Mouse (Mus musculus) forebrain, embryonic 16.5 days (tissue): ENCODE data around the gene Cactin. TPM values are rescaled to one million over a fixed set of nuclear protein-coding genes. Genes with fewer than 3 reads are reported as not detected.
A peak's percentile ranks its signal among the peaks of the same experiment; 100 is the strongest.

ENCODE experiments used
- ATAC-seq: fragments of 200-750 bp; cut with Nextera tagmentation; 2 replicates; pipeline ENCODE4 v1.8.0; 2017; ENCODE audit warnings: mild to moderate bottlenecking, moderate library complexity
- H3K27ac ChIP-seq: fragments of 300-500 bp; sonication (generic); 2 replicates; pipeline ENCODE4 v1.5.1; 2014; ENCODE audit warnings: low read length, control low read depth
- H3K27me3 ChIP-seq: fragments of 300-500 bp; sonication (generic); replicated peaks from 2 replicates; pipeline ENCODE4 v1.6.1; 2014; ENCODE audit warnings: low read length; ENCODE audit not compliant: control insufficient read depth, insufficient read depth
- H3K36me3 ChIP-seq: fragments of 300-500 bp; sonication (generic); 2 replicates; pipeline ENCODE4 v1.6.1; 2014; ENCODE audit not compliant: control insufficient read depth, insufficient read depth
- H3K4me1 ChIP-seq: fragments of 300-500 bp; sonication (generic); replicated peaks from 2 replicates; pipeline ENCODE4 v1.6.1; 2014; ENCODE audit warnings: low read length; ENCODE audit not compliant: control insufficient read depth, insufficient read depth
- H3K4me2 ChIP-seq: fragments of 300-500 bp; sonication (generic); 2 replicates; pipeline ENCODE4 v1.6.1; 2014; ENCODE audit warnings: mild to moderate bottlenecking, low read length, control low read depth
- H3K4me3 ChIP-seq: fragments of 300-500 bp; sonication (generic); replicated peaks from 2 replicates; pipeline ENCODE4 v1.5.1; 2014; ENCODE audit warnings: mild to moderate bottlenecking, low read length, control low read depth
- H3K9ac ChIP-seq: fragments of 300-500 bp; sonication (generic); replicated peaks from 2 replicates; pipeline ENCODE4 v1.6.1; 2014; ENCODE audit warnings: low read depth, low read length, control low read depth
- H3K9me3 ChIP-seq: fragments of 300-500 bp; sonication (generic); 2 replicates; pipeline ENCODE4 v1.6.1; 2016; ENCODE audit warnings: low read length; ENCODE audit not compliant: control insufficient read depth
- WGBS: fragments of 180-500 bp; shearing (Covaris S2); extraction: QIAGEN DNeasy Blood & Tissue Kit; methylation state at CpG from one replicate; pipeline ENCODE4 v1.1.7; 2014; 5-methylcytosine and 5-hydroxymethylcytosine counted together
- polyA plus RNA-seq: library from polyadenylated mRNA; unstranded; fragments of >200 nt; fragmentation: Nextera tagmentation; extraction: Ambion mirVana; gene quantifications from 2 replicates; pipeline ENCODE4 v1.2.1, GENCODE M21; 2015

The Cactin gene
- polyA plus RNA-seq, 1 experiment from 2014 or later, result 38.3 TPM

DNA sequence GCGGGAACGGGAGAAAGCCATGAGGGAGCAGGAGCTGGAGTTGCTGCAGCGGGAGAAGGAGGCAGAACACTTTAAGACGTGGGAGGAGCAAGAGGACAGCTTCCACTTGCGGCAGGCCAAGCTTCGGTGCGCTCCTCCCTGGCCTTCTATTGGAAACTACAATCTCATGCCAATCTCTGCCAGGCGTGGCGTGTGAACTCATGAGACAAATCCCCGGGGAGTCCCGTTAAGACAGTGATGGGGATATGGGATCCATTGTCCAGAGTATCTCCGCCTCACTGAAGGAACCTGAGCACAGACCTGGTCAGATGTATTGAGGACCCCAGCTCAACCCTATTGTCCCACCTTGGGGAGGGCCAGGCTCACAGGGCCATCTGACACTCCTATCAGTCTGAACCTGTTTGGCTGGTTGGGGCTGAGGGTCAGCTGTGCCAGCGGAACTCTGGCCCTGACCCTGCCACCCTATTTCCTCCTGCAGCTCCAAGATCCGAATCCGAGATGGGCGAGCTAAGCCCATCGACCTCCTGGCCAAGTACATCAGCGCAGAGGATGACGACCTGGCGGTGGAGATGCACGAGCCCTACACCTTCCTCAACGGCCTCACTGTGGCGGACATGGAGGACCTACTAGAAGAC is 2.4 kb downstream of the Cactin start:
- Histone ChIP-seq H3K27me3 (no peaks in the 10 kb centered on the region), H3K9me3 (no peaks in the 10 kb centered on the region), H3K27ac (no peak overlapping the region), H3K9ac (no peak overlapping the region), H3K36me3 (peaks cover 41% of the 10 kb centered on the region), H3K4me1 (peaks cover 24% of the 10 kb centered on the region), H3K4me2 (no peak overlapping the region), H3K4me3 (no peak overlapping the region)
- 93% methylated on average over 23 of the region's 23 CpGs for WGBS
- no peak for ATAC-seq

DNA sequence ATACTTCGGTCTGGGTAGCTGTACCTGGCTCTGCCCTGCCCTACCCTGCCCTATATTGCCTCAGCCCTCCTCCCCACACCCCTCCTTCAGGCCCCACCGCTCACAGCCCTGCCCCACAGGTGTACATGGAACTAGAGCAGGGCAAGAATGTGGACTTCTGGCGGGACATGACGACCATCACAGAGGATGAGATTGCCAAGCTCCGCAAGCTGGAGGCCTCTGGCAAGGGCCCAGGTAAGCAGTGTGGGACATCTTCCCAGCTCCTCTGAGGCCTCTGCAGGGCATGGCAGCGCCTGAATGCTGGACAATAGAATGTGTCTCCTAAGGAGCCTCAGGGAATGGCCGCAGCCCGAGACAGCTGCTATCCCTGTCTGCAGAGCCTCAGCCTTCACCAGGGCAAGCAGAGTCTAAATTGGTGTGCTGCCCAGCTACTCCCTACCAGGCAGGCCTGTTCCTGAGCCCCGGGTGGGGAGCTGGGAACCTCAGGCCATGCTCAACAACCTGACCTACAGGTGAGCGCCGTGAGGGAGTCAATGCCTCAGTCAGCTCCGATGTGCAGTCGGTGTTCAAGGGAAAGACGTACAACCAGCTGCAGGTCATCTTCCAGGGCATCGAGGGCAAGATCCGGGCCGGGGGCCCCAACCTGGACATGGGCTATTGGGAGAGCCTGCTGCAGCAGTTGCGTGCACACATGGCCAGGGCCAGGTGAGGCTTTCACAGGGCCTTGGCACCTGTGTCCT is 3.1 kb downstream of the Cactin start:
- Histone ChIP-seq H3K27ac (no peak overlapping the region), H3K9me3 (no peaks in the 10 kb centered on the region), H3K4me2 (no peak overlapping the region), H3K36me3 (peaks cover 41% of the 10 kb centered on the region), H3K27me3 (no peaks in the 10 kb centered on the region), H3K9ac (no peak overlapping the region), H3K4me1 (peaks cover 22% of the 10 kb centered on the region), H3K4me3 (no peak overlapping the region)
- ATAC-seq, result no peak
- 93% methylated on average over 18 of the region's 18 CpGs for WGBS

DNA sequence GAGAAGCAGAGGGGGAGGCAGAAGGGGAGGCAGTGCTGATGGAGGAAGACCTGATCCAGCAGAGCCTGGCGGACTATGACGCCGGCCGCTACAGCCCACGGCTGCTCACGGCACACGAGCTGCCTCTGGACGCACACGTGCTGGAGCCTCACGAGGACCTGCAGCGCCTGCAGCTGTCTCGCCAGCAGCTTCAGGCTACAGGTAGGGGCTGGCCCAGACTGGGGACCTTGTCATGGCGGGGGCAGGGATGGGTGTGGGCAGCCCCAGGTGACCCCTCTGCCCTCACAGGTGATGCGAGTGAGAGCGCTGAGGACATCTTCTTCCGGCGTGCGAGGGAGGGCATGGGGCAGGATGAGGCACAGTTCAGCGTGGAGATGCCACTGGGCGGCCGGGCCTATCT is 4.3 kb downstream of the Cactin start:
- ATAC-seq, result no peak
- no peak overlapping the region for H3K4me2 ChIP-seq
- H3K4me1 ChIP-seq, result peaks cover 11% of the 10 kb centered on the region
- WGBS, result 96% methylated on average over 21 of the region's 21 CpGs
- no peaks in the 10 kb centered on the region for H3K9me3 ChIP-seq
- no peak overlapping the region for H3K4me3 ChIP-seq
- H3K27ac ChIP-seq, result no peak overlapping the region
- H3K27me3 ChIP-seq, result no peaks in the 10 kb centered on the region
- peaks cover 41% of the 10 kb centered on the region for H3K36me3 ChIP-seq
- H3K9ac ChIP-seq, result no peak overlapping the region

DNA sequence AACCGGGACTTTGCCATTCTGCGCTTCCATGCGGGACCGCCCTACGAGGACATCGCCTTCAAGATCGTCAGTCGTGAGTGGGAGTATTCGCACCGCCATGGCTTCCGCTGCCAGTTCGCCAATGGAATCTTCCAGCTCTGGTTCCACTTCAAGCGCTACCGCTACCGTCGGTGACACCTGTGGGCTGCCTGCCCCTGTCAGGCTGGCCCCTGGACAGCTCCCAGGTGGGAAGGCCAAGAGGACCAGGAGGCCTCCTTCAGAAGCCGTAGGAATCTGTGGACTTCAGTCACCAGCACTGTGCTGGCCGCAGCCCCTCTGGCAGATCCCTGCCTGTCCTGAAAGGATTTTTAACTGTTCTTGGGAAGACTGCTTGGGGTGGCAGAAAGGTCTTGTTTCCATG is 4.9 kb downstream of the Cactin start:
- H3K4me2 ChIP-seq, result no peak overlapping the region
- no peak for ATAC-seq
- H3K9ac ChIP-seq, result no peak overlapping the region
- peaks cover 41% of the 10 kb centered on the region for H3K36me3 ChIP-seq
- no peaks in the 10 kb centered on the region for H3K9me3 ChIP-seq
- H3K27me3 ChIP-seq, result no peaks in the 10 kb centered on the region
- H3K4me1 ChIP-seq, result peaks cover 11% of the 10 kb centered on the region
- WGBS, result 93% methylated on average over 18 of the region's 18 CpGs
- no peak overlapping the region for H3K27ac ChIP-seq
- no peak overlapping the region for H3K4me3 ChIP-seq

DNA sequence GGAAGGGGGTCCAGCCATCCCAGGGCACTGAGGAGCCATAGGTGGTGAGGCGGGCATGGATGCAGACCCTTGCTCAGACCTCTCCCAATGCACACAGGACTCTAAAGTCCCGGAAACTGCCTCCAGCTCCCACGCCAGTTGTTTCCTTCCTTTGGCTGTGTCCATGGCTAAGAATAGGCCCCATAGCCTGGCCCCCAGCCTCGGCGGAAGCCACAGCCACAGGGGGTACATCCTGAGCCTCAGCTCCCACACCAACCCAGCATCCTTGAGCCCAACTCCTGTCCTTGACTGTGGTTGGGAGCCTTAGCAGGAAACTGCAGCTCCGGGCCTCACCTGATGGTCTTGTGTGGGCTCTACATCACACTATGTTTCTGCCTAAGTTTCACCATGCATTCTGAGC is 6.0 kb downstream of the Cactin start:
- no peaks in the 10 kb centered on the region for H3K9me3 ChIP-seq
- ATAC-seq, result no peak
- peaks cover 7% of the 10 kb centered on the region for H3K4me1 ChIP-seq
- WGBS, result 81% methylated on average over 6 of the region's 6 CpGs
- peaks cover 41% of the 10 kb centered on the region for H3K36me3 ChIP-seq
- H3K4me3 ChIP-seq, result no peak overlapping the region
- 0 out of 2 replicates have a peak overlapping the region, but pooled peaks have one; percentile 14 for H3K27ac ChIP-seq
- no peak overlapping the region for H3K9ac ChIP-seq
- H3K27me3 ChIP-seq, result no peaks in the 10 kb centered on the region
- no peak overlapping the region for H3K4me2 ChIP-seq

DNA sequence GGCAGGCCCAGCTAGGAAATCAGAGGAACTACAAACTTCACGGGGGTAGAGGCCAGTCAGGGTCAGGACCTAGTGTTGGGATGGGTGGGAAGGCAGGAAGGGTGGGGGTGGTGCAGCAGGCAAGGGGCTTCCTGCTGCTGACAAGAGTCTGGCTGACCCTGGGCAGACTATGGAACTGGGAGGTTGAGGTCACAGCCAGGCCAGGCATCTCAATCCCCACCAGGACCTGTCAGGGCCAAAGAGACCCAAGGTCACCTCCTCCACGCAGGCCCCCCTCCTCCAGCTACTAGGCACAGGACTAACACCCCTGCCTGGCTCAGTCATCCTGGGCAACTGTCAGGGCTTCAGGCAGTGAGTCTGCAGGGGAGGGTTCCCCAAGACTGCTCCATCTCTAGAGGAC is 7.1 kb downstream of the Cactin start:
- ATAC-seq, result no peak
- H3K4me1 ChIP-seq, result no peaks in the 10 kb centered on the region
- peaks cover 8% of the 10 kb centered on the region for H3K27me3 ChIP-seq
- H3K27ac ChIP-seq, result no peak overlapping the region
- H3K4me2 ChIP-seq, result no peak overlapping the region
- H3K4me3 ChIP-seq, result no peak overlapping the region
- H3K36me3 ChIP-seq, result peaks cover 35% of the 10 kb centered on the region
- 73% methylated on average over 2 of the region's 2 CpGs for WGBS
- no peaks in the 10 kb centered on the region for H3K9me3 ChIP-seq
- H3K9ac ChIP-seq, result no peak overlapping the region

DNA sequence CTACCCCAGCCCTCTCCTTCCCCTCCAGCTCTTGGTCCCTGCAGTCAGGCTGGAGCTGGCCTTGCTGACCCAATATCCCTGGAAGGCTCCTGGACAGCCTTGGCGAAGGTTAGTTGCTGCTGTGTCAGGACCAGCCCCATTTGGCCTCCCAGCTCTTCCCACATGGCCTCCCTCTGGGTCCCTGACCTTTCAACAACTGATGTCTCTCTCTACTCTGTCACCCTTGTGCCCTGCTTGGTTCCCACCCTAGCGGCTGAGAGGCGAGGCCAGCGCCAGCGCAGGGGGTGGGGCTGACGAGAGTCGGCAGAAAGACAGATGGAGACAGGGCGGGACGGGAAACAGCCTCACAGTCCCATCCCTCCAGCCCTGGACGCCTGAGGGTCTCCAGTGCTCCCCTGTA is 7.5 kb downstream of the Cactin start, which contains the start of gene Tbxa2r:
Tbxa2r (plus strand) TSS at position 346 of the 400 bp plus-strand sequence.
- no peak for ATAC-seq
- 19% methylated on average over 10 of the region's 10 CpGs for WGBS
- peaks cover 32% of the 10 kb centered on the region for H3K36me3 ChIP-seq
- H3K27ac ChIP-seq, result no peak within 1 kb of the TSS
- H3K9me3 ChIP-seq, result no peaks in the 10 kb centered on the region
- peaks cover 10% of the 10 kb centered on the region for H3K27me3 ChIP-seq
- no peak within 1 kb of the TSS for H3K4me2 ChIP-seq
- no peak within 1 kb of the TSS for H3K9ac ChIP-seq
- H3K4me3 ChIP-seq, result no peak within 1 kb of the TSS
- H3K4me1 ChIP-seq, result no peaks in the 10 kb centered on the region

DNA sequence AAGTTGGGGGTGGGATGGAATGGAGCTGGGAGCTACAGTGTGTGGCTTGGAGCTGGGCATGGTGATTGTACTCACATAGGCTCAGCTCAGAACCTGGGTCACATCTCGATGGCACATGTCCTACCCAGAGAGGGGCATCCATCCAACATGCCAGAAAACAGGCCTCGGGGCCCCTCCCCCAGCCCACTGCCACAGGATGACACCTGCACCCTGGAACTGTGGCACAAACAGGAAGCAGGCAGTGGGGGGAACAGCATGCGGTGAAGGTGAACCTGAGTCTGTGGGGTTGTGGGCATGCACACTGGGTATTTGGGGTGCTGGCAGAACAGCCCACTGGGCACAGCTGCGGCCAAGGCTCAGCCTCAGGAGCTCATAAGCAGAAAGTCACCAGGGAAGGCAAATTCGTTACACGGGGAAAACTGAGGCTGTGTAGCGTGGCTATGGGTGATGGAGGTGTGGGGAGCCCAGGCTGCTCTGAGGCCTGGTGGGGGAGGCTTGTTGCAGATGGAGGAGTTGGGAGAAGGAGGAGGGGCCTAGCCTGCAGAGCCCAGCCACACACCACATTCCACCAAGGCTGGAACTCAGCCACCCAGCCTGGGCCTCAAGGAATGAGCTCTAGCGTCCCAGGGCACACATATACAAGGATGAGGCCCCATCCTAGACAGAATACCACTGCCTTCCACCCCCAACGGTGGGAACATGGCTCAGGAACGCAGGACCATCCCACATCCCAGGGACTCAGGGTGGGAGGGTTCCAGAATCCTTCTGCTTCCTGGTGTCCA is 8.5 kb downstream of the Cactin start:
- H3K4me1 ChIP-seq, result no peaks in the 10 kb centered on the region
- no peak overlapping the region for H3K9ac ChIP-seq

DNA sequence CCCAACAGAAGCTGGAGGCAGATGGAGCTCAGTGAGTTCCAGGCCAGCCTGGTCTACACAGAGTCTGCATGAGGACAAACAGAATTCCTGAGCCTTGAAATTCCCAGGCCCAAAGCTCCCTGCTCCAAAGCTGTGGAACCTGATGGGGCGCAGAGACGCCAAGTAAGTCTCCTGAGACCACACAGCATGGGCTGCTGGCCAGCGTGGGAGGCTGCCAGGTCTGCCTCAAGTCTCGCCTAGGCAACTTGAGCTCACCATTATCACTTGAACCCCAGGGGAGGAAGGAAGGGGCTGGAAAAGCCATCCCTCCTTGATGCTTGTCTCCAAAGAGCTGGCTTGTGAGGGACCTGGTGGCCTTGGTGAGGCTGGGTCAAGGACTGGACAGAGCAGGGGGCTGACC is 9.1 kb downstream of the Cactin start:
- ATAC-seq, result no peak
- Histone ChIP-seq H3K4me2 (no peak overlapping the region), H3K4me1 (no peaks in the 10 kb centered on the region), H3K27me3 (peaks cover 10% of the 10 kb centered on the region), H3K9ac (no peak overlapping the region), H3K36me3 (peaks cover 18% of the 10 kb centered on the region), H3K4me3 (no peak overlapping the region), H3K9me3 (no peaks in the 10 kb centered on the region), H3K27ac (no peak overlapping the region)
- 71% methylated on average over 4 of the region's 4 CpGs for WGBS

More for the DNA sequence above, 8.5 kb downstream of the Cactin start:
- 75% methylated on average over 10 of the region's 10 CpGs for WGBS
- Histone ChIP-seq H3K9me3 (no peaks in the 10 kb centered on the region), H3K27ac (no peak overlapping the region), H3K4me3 (no peak overlapping the region), H3K4me2 (no peak overlapping the region), H3K36me3 (peaks cover 23% of the 10 kb centered on the region), H3K27me3 (peaks cover 10% of the 10 kb centered on the region)
- 0 out of 2 replicates have a peak, but pooled peaks have one; percentile 13 for ATAC-seq
